Mouse (Mus musculus) limb, embryonic 14.5 days (tissue): ENCODE measurements around the gene Gm20075. TPM values are rescaled to one million over a fixed set of nuclear protein-coding genes. Genes with fewer than 3 reads are reported as not detected.
A peak's percentile ranks its signal among the peaks of the same experiment; 100 is the strongest.

Source experiments
- ATAC-seq: fragments of 200-750 bp; cut with Nextera tagmentation; 2 replicates; pipeline ENCODE4 v1.8.0; 2017; ENCODE audit warnings: low read depth, moderate number of reproducible peaks, moderate TSS enrichment; ENCODE audit not compliant: low FRiP score
- DNase-seq: peaks from one replicate; pipeline ENCODE4 v3.0.0-alpha.2; 2015; ENCODE audit warnings: low spot score
- H3K27ac ChIP-seq: fragments of 300-500 bp; sonication (generic); replicated peaks from 2 replicates; pipeline ENCODE4 v1.5.1; 2014; ENCODE audit warnings: low read depth, mild to moderate bottlenecking, low read length, moderate library complexity, mixed read lengths
- H3K27me3 ChIP-seq: fragments of 300-500 bp; sonication (generic); 2 replicates; pipeline ENCODE4 v1.6.1; 2014; ENCODE audit warnings: low read length, mixed read lengths; ENCODE audit not compliant: control insufficient read depth, insufficient read depth
- H3K36me3 ChIP-seq: fragments of 300-500 bp; sonication (generic); 2 replicates; pipeline ENCODE4 v1.6.1; 2014; ENCODE audit warnings: mild to moderate bottlenecking, low read length, moderate library complexity, mixed read lengths; ENCODE audit not compliant: control insufficient read depth, insufficient read depth
- H3K4me1 ChIP-seq: fragments of 300-500 bp; sonication (generic); 2 replicates; pipeline ENCODE4 v1.6.1; 2014; ENCODE audit warnings: antibody characterized with exemption, low read length, mixed read lengths; ENCODE audit not compliant: control insufficient read depth, insufficient read depth
- H3K4me2 ChIP-seq: fragments of 300-500 bp; sonication (generic); replicated peaks from 2 replicates; pipeline ENCODE4 v1.6.1; 2014; ENCODE audit warnings: low read depth, mild to moderate bottlenecking, low read length, moderate library complexity; ENCODE audit not compliant: severe bottlenecking
- H3K4me3 ChIP-seq: fragments of 300-500 bp; sonication (generic); replicated peaks from 2 replicates; pipeline ENCODE4 v1.5.1; 2014; ENCODE audit warnings: low read length
- H3K9ac ChIP-seq: fragments of 300-500 bp; sonication (generic); 2 replicates; pipeline ENCODE4 v1.6.1; 2014; ENCODE audit warnings: mild to moderate bottlenecking, low read depth, low read length, moderate library complexity; ENCODE audit not compliant: severe bottlenecking
- H3K9me3 ChIP-seq: fragments of 300-500 bp; sonication (generic); 2 replicates; pipeline ENCODE4 v1.6.1; 2016; ENCODE audit warnings: low read length; ENCODE audit not compliant: control insufficient read depth
- POLR2A ChIP-seq: fragments of 200-500 bp; IDR thresholded peaks from 2 replicates; pipeline ENCODE4 v1.8.0; 2012; ENCODE audit warnings: inconsistent platforms, mild to moderate bottlenecking, moderate library complexity, borderline replicate concordance; ENCODE audit not compliant: insufficient read depth, insufficient read length; ENCODE audit errors: extremely low read depth
- WGBS: fragments of 180-500 bp; shearing (Covaris S2); extraction: QIAGEN DNeasy Blood & Tissue Kit; methylation state at CpG from one replicate; pipeline ENCODE4 v1.1.7; 2014; 5-methylcytosine and 5-hydroxymethylcytosine counted together
- polyA plus RNA-seq, 2 experiments: library from polyadenylated mRNA; depleted of rRNA in 1 of 2; stranded (reverse) in 1 of 2; unstranded in 1 of 2; fragments of >200 nt; fragmentation: Nextera tagmentation in 1 of 2; extraction: Ambion mirVana in 1 of 2; gene quantifications; 2 replicates each; pipeline versions ENCODE4 v1.2.1 to v1.2.3; 2012 to 2014

Gene Gm20075
- polyA plus RNA-seq, 2 experiments = 1.8 to 26.2 TPM

- TF ChIP-seq POLR2A = no peak
Measured at GRCm38 (mm10) chr13:96052755-96053154, 28.4 kb downstream of the Gm20075 start.

GRCm38 (mm10) chr13:96045396-96045795, 35.8 kb downstream of the Gm20075 start:
- 74% methylated on average over 5 of the region's 5 CpGs for whole genome bisulfite sequencing
- Histone ChIP-seq H3K36me3 (no peaks in the 10 kb centered on the region), H3K27ac (no peak overlapping the region), H3K4me1 (no peaks in the 10 kb centered on the region), H3K27me3 (no peaks in the 10 kb centered on the region), H3K4me2 (no peak overlapping the region), H3K9me3 (no peaks in the 10 kb centered on the region), H3K4me3 (no peak overlapping the region), H3K9ac (no peak overlapping the region)
- no peak for TF ChIP-seq POLR2A
- ATAC-seq (no peak), DNase-seq (no peak)

More at GRCm38 (mm10) chr13:96052755-96053154, 28.4 kb downstream of the Gm20075 start:
- Histone ChIP-seq H3K27ac (no peak overlapping the region), H3K9ac (no peak overlapping the region), H3K27me3 (no peaks in the 10 kb centered on the region), H3K36me3 (no peaks in the 10 kb centered on the region), H3K4me1 (no peaks in the 10 kb centered on the region), H3K9me3 (no peaks in the 10 kb centered on the region), H3K4me3 (no peak overlapping the region), H3K4me2 (no peak overlapping the region)
- WGBS = 86% methylated on average over 3 of the region's 3 CpGs
- DNase-seq (no peak), ATAC-seq (no peak)

- no peaks in the 10 kb centered on the region for H3K27me3 ChIP-seq
- no peaks in the 10 kb centered on the region for H3K36me3 ChIP-seq
- H3K9ac ChIP-seq = no peak overlapping the region
- H3K4me3 ChIP-seq = no peak overlapping the region
- no peaks in the 10 kb centered on the region for H3K4me1 ChIP-seq
- DNase-seq = no peak
- ATAC-seq = no peak
- H3K9me3 ChIP-seq = no peaks in the 10 kb centered on the region
- H3K27ac ChIP-seq = no peak overlapping the region
- WGBS = 75% methylated on average over 11 of the region's 11 CpGs
- no peak for TF ChIP-seq POLR2A
- no peak overlapping the region for H3K4me2 ChIP-seq
Measured at GRCm38 (mm10) chr13:96040275-96041042, 40.7 kb downstream of the Gm20075 start.

GRCm38 (mm10) chr13:96039536-96039935, 41.6 kb downstream of the Gm20075 start:
- Histone ChIP-seq H3K4me2 (no peak overlapping the region), H3K9ac (no peak overlapping the region), H3K9me3 (no peaks in the 10 kb centered on the region), H3K4me1 (no peaks in the 10 kb centered on the region), H3K4me3 (no peak overlapping the region), H3K36me3 (no peaks in the 10 kb centered on the region), H3K27me3 (no peaks in the 10 kb centered on the region), H3K27ac (no peak overlapping the region)
- WGBS = 60% methylated on average over 1 of the region's 1 CpGs
- no peak for ATAC-seq
- no peak for DNase-seq
- TF ChIP-seq POLR2A = no peak

GRCm38 (mm10) chr13:96030368-96031223, 50.6 kb downstream of the Gm20075 start:
- ATAC-seq = no peak
- 59% methylated on average over 19 of the region's 19 CpGs for WGBS

More at GRCm38 (mm10) chr13:96030368-96031223, 50.6 kb downstream of the Gm20075 start:
- Histone ChIP-seq H3K27ac (no peak overlapping the region), H3K36me3 (no peaks in the 10 kb centered on the region), H3K4me1 (no peaks in the 10 kb centered on the region), H3K27me3 (no peaks in the 10 kb centered on the region), H3K9me3 (no peaks in the 10 kb centered on the region), H3K4me3 (no peak overlapping the region), H3K4me2 (no peak overlapping the region), H3K9ac (no peak overlapping the region)
- TF ChIP-seq POLR2A = no peak
- peak; percentile 58 for DNase-seq

Other genes starting within 250 kb of the Gm20075 start
- gene Iqgap2, start 189.5 kb downstream of the Gm20075 start, polyA plus RNA-seq (2012; rRNA removed) = 8.7 and 12.7 TPM in 2 replicates
- 10.5 and 12.8 TPM in 2 replicates for gene Iqgap2, start 189.5 kb downstream of the Gm20075 start, polyA plus RNA-seq (2014; fragmentation: Nextera tagmentation; extraction: Ambion mirVana)
- not detected in 2 replicates for gene Gm17190, start 678 bp upstream of the Gm20075 start, polyA plus RNA-seq (2012; rRNA removed)
- not detected in 2 replicates for gene Gm17190, start 678 bp upstream of the Gm20075 start, polyA plus RNA-seq (2014; fragmentation: Nextera tagmentation; extraction: Ambion mirVana)
- gene Sv2c, start 51.2 kb upstream of the Gm20075 start, polyA plus RNA-seq (2012; rRNA removed) = 1.3 TPM in 2 replicates
- 1.5 and 1.9 TPM in 2 replicates for gene Sv2c, start 51.2 kb upstream of the Gm20075 start, polyA plus RNA-seq (2014; fragmentation: Nextera tagmentation; extraction: Ambion mirVana)